Mouse (Mus musculus): ENCODE measurements around the gene Itpkc. TPM values are rescaled to one million over a fixed set of nuclear protein-coding genes. Genes with fewer than 3 reads are reported as not detected.

Gene Itpkc
- polyA plus RNA-seq, 1 experiment from 2014 or later = 10.7 TPM

DNA sequence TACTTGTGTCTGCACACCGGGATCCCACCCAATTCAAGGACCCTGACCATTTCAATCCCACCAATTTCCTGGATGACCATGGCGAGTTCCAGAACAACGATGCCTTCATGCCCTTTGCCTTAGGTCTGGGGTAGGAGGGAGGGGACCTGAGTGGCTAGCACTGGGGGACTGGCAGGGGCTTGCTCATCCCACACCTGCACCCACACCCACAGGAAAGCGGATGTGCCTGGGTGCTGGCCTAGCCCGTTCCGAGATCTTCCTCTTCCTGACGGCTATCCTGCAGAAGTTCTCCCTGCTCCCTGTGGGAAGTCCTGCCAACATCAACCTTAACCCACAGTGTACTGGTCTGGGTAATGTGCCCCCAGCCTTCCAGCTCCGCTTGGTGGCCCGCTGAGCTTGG lies 70.3 kb downstream of the Itpkc start:
- no peak overlapping the region for H3K9ac ChIP-seq
- no peak for ATAC-seq (ENCODE audit: low FRiP score)
- H3K9me3 ChIP-seq (replicated peaks) = no peaks in the 10 kb centered on the region
- no peak overlapping the region for H3K4me3 ChIP-seq
- WGBS = 90% methylated on average over 9 of the region's 9 CpGs
- no peaks in the 10 kb centered on the region for H3K27me3 ChIP-seq
- no peak overlapping the region for H3K27ac ChIP-seq
- peaks cover 35% of the 10 kb centered on the region for H3K36me3 ChIP-seq
- H3K4me2 ChIP-seq (replicated peaks) = no peak overlapping the region
- peaks cover 33% of the 10 kb centered on the region for H3K4me1 ChIP-seq

MicroRNA genes within 50 kb of the gene (microRNA counts, 519-probe panel; counts per million panel counts)
- 470 counts per million, percentile 58 among the panel's probes with 10 or more counts for microRNA mmu-miR-1191

Small RNA genes within 50 kb of the gene (microRNA-seq; reads per million reads assigned to microRNA genes)
- gene Mir1191 = 4.3 reads per million, percentile 9 among the genes with 10 or more reads in this experiment
- gene Mir3101 = not detected

Other genes starting within 250 kb of the Itpkc start
- not detected in 2 replicates for gene Cyp2a12, start 199.6 kb downstream of the Itpkc start, polyA plus RNA-seq (2016; fragmentation: Nextera tagmentation; extraction: Ambion mirVana)
- not detected in 2 replicates for gene Cyp2f2, start 108.8 kb downstream of the Itpkc start, polyA plus RNA-seq (2016; fragmentation: Nextera tagmentation; extraction: Ambion mirVana)
- gene Cyp2t4, start 74.9 kb downstream of the Itpkc start, polyA plus RNA-seq (2016; fragmentation: Nextera tagmentation; extraction: Ambion mirVana) = 0.13 and 0.18 TPM in 2 replicates
- gene Egln2, start 61.9 kb downstream of the Itpkc start, polyA plus RNA-seq (2016; fragmentation: Nextera tagmentation; extraction: Ambion mirVana) = 95.0 and 102 TPM in 2 replicates
- gene Rab4b, start 49.8 kb downstream of the Itpkc start, polyA plus RNA-seq (2016; fragmentation: Nextera tagmentation; extraction: Ambion mirVana) = 86.6 and 101 TPM in 2 replicates
- 0.85 and 1.9 TPM in 2 replicates for gene Gm21983, start 47.6 kb downstream of the Itpkc start, polyA plus RNA-seq (2016; fragmentation: Nextera tagmentation; extraction: Ambion mirVana)
- gene Mia, start 47.5 kb downstream of the Itpkc start, polyA plus RNA-seq (2016; fragmentation: Nextera tagmentation; extraction: Ambion mirVana) = 20.0 and 25.6 TPM in 2 replicates
- 3.2 and 3.9 TPM in 2 replicates for gene BC024978, start 32.9 kb downstream of the Itpkc start, polyA plus RNA-seq (2016; fragmentation: Nextera tagmentation; extraction: Ambion mirVana)
- 233 and 254 TPM in 2 replicates for gene Snrpa, start 32.4 kb downstream of the Itpkc start, polyA plus RNA-seq (2016; fragmentation: Nextera tagmentation; extraction: Ambion mirVana)
- 23.2 and 24.3 TPM in 2 replicates for gene Coq8b, start 4.4 kb upstream of the Itpkc start, polyA plus RNA-seq (2016; fragmentation: Nextera tagmentation; extraction: Ambion mirVana)
- 60.2 and 63.0 TPM in 2 replicates for gene Numbl, start 29.8 kb upstream of the Itpkc start, polyA plus RNA-seq (2016; fragmentation: Nextera tagmentation; extraction: Ambion mirVana)
- gene Ltbp4, start 109.0 kb upstream of the Itpkc start, polyA plus RNA-seq (2016; fragmentation: Nextera tagmentation; extraction: Ambion mirVana) = 8.7 and 8.9 TPM in 2 replicates
- 72.4 and 76.2 TPM in 2 replicates for gene Shkbp1, start 127.4 kb upstream of the Itpkc start, polyA plus RNA-seq (2016; fragmentation: Nextera tagmentation; extraction: Ambion mirVana)
- gene Gm20479, start 128.8 kb upstream of the Itpkc start, polyA plus RNA-seq (2016; fragmentation: Nextera tagmentation; extraction: Ambion mirVana) = 0.43 and 0.59 TPM in 2 replicates
- gene Sptbn4, start 219.0 kb upstream of the Itpkc start, polyA plus RNA-seq (2016; fragmentation: Nextera tagmentation; extraction: Ambion mirVana) = 0.90 and 1.1 TPM in 2 replicates
- 26.6 and 27.3 TPM in 2 replicates for gene Blvrb, start 219.3 kb upstream of the Itpkc start, polyA plus RNA-seq (2016; fragmentation: Nextera tagmentation; extraction: Ambion mirVana)
- gene Sertad3, start 245.1 kb upstream of the Itpkc start, polyA plus RNA-seq (2016; fragmentation: Nextera tagmentation; extraction: Ambion mirVana) = 20.8 and 22.3 TPM in 2 replicates